Mouse (Mus musculus) hindbrain, embryonic 15.5 days (tissue): Measurements from ENCODE around the gene Ooep. TPM values are rescaled to one million over a fixed set of nuclear protein-coding genes. Genes with fewer than 3 reads are reported as not detected.
"Not testable (repeated sequence)": the region's sequence is repeated elsewhere in the genome, so short reads cannot be mapped to it uniquely, and the experiment has no call there.

ENCODE experiments used
- ATAC-seq: fragments of 200-750 bp; cut with Nextera tagmentation; 2 replicates; pipeline ENCODE4 v1.8.0; 2017; ENCODE audit warnings: low read depth, moderate number of reproducible peaks, moderate TSS enrichment; ENCODE audit not compliant: low FRiP score
- H3K27ac ChIP-seq: fragments of 300-500 bp; sonication (generic); replicated peaks from 2 replicates; pipeline ENCODE4 v1.5.1; 2015; ENCODE audit warnings: mild to moderate bottlenecking, inconsistent platforms
- H3K27me3 ChIP-seq: fragments of 300-500 bp; sonication (generic); 2 replicates; pipeline ENCODE4 v1.6.1; 2015; ENCODE audit warnings: control low read depth, inconsistent platforms
- H3K36me3 ChIP-seq: fragments of 300-500 bp; sonication (generic); 2 replicates; pipeline ENCODE4 v1.6.1; 2015; ENCODE audit warnings: control low read depth, inconsistent platforms
- H3K4me1 ChIP-seq: fragments of 300-500 bp; sonication (generic); replicated peaks from 2 replicates; pipeline ENCODE4 v1.6.1; 2015; ENCODE audit warnings: control low read depth, inconsistent platforms
- H3K4me2 ChIP-seq: fragments of 300-500 bp; sonication (generic); 2 replicates; pipeline ENCODE4 v1.6.1; 2015; ENCODE audit warnings: moderate library complexity, mild to moderate bottlenecking, inconsistent platforms
- H3K4me3 ChIP-seq: fragments of 300-500 bp; sonication (generic); 2 replicates; pipeline ENCODE4 v1.5.1; 2015; ENCODE audit warnings: mild to moderate bottlenecking, inconsistent platforms
- H3K9ac ChIP-seq: fragments of 300-500 bp; sonication (generic); 2 replicates; pipeline ENCODE4 v1.6.1; 2015; ENCODE audit warnings: inconsistent platforms
- H3K9me3 ChIP-seq: fragments of 300-500 bp; sonication (generic); 2 replicates; pipeline ENCODE4 v1.6.1; 2016; ENCODE audit warnings: control low read depth, inconsistent platforms
- WGBS: fragments of 180-500 bp; shearing (Covaris S2); methylation state at CpG from one replicate; pipeline ENCODE4 v1.1.7; 2015; 5-methylcytosine and 5-hydroxymethylcytosine counted together
- polyA plus RNA-seq: library from polyadenylated mRNA; unstranded; fragments of >200 nt; fragmentation: Nextera tagmentation; extraction: Ambion mirVana; gene quantifications from 2 replicates; pipeline ENCODE4 v1.2.1, GENCODE M21; 2015

Ooep gene
- polyA plus RNA-seq, 1 experiment from 2014 or later, result 5.6 TPM

DNA sequence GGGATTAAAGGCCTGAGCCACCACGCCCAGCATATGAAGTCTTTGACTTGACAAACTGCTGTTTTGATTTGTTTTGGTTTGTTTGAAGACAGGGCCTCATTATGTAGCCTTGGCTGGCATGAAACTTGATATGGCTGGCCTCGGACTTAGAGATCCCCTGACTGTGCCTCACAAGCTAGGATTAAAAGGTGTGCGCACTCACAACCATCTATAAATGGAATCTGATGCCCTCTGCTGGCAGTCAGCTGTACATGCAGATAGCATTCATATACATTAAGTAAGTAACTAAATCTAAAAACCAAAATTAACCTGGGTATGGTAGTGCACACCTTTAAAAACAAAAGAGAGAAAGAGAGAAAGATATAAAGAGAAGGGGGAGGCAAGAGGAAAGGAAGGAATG, 7.4 kb upstream of the Ooep start:
- 63% methylated on average over 3 of the region's 3 CpGs for WGBS
- H3K9ac ChIP-seq, result no peak overlapping the region
- H3K4me3 ChIP-seq, result no peak overlapping the region
- no peaks in the 10 kb centered on the region for H3K9me3 ChIP-seq
- no peak overlapping the region for H3K4me2 ChIP-seq
- H3K4me1 ChIP-seq, result no peaks in the 10 kb centered on the region
- no peaks in the 10 kb centered on the region for H3K36me3 ChIP-seq
- no peak overlapping the region for H3K27ac ChIP-seq
- no peak for ATAC-seq
- no peaks in the 10 kb centered on the region for H3K27me3 ChIP-seq

GRCm38 (mm10) chr9:78377546-78377945, 979 bp downstream of the Ooep start:
- no peak for ATAC-seq
- Histone ChIP-seq H3K36me3 (no peaks in the 10 kb centered on the region), H3K4me2 (peak overlapping the region; percentile 73), H3K4me3 (peak overlapping the region; percentile 39), H3K27ac (no peak overlapping the region; the same call in 1 of the 2 replicates), H3K27me3 (no peaks in the 10 kb centered on the region), H3K9me3 (no peaks in the 10 kb centered on the region), H3K4me1 (peaks cover 12% of the 10 kb centered on the region), H3K9ac (0 out of 2 replicates have a peak overlapping the region, but pooled peaks have one; percentile 46)
- 35% methylated on average over 8 of the region's 8 CpGs for WGBS

DNA sequence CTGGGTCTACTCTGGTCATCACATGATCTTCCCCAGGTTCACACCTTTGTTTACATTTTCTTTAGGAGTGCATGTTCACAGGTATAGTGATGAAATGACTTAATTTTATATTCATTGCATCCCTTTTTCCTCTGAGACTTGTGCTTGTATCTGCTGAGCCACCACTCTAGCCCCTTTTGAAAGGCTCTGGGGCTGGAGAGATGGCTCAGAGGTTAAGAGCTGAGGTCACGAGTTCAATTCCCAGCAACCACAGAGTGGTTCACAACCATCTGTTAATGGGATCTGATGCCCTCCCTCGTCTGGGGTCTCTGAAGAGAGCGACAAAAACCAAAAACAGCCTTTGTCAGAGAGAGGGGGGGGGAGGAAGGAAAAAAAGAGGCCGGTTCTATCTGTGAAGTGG, 3.0 kb downstream of the Ooep start:
- Histone ChIP-seq H3K4me1 (peaks cover 12% of the 10 kb centered on the region), H3K27ac (no peak overlapping the region), H3K4me3 (no peak overlapping the region), H3K4me2 (no peak overlapping the region), H3K9me3 (no peaks in the 10 kb centered on the region), H3K27me3 (no peaks in the 10 kb centered on the region), H3K36me3 (no peaks in the 10 kb centered on the region), H3K9ac (no peak overlapping the region)
- ATAC-seq, result no peak
- 83% methylated on average over 4 of the region's 4 CpGs for WGBS

- no peak overlapping the region for H3K4me3 ChIP-seq
- H3K27me3 ChIP-seq, result no peaks in the 10 kb centered on the region
- 86% methylated on average over 1 of the region's 1 CpGs for WGBS
- no peak overlapping the region for H3K9ac ChIP-seq
- ATAC-seq, result no peak
- H3K27ac ChIP-seq, result no peak overlapping the region
- H3K36me3 ChIP-seq, result no peaks in the 10 kb centered on the region
- peaks cover 12% of the 10 kb centered on the region for H3K4me1 ChIP-seq
- H3K9me3 ChIP-seq, result no peaks in the 10 kb centered on the region
- H3K4me2 ChIP-seq, result no peak overlapping the region
Measured at GRCm38 (mm10) chr9:78374885-78375389, 3.6 kb downstream of the Ooep start.

DNA sequence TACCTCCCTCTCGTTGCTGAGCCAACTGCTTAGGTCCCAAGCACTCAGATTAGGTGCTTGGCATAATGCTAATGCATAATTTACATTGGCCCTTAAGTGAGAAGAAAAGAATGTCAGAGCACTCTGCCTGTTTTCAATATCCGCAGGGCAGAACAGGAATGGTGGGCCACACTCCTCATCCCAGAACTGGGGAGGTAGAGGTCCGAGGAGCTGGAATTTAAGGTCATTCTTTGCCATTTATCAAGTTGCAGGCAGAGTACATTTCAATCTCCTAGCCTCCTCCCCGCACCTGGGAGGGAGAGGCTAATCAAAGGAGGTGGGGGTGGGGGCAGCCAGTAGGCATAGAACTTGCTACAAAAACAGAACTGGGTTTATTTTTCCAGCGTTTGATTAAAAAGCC, 4.1 kb downstream of the Ooep start:
- Histone ChIP-seq H3K4me1 (peaks cover 12% of the 10 kb centered on the region), H3K4me2 (no peak overlapping the region), H3K27me3 (no peaks in the 10 kb centered on the region), H3K9ac (no peak overlapping the region), H3K27ac (no peak overlapping the region), H3K4me3 (no peak overlapping the region), H3K36me3 (no peaks in the 10 kb centered on the region), H3K9me3 (no peaks in the 10 kb centered on the region)
- ATAC-seq, result no peak
- WGBS, result 65% methylated on average over 5 of the region's 5 CpGs

GRCm38 (mm10) chr9:78372827-78373504, 5.6 kb downstream of the Ooep start:
- WGBS, result 85% methylated on average over 10 of the region's 10 CpGs
- Histone ChIP-seq H3K9ac (no peak overlapping the region), H3K36me3 (no peaks in the 10 kb centered on the region), H3K4me1 (peaks cover 6% of the 10 kb centered on the region), H3K4me2 (no peak overlapping the region), H3K9me3 (no peaks in the 10 kb centered on the region), H3K27ac (no peak overlapping the region), H3K27me3 (no peaks in the 10 kb centered on the region), H3K4me3 (no peak overlapping the region)
- no peak for ATAC-seq

GRCm38 (mm10) chr9:78371441-78371840, 7.1 kb downstream of the Ooep start:
- WGBS, result 97% methylated on average over 3 of the region's 3 CpGs
- Histone ChIP-seq H3K36me3 (no peaks in the 10 kb centered on the region), H3K9me3 (no peaks in the 10 kb centered on the region), H3K4me1 (no peaks in the 10 kb centered on the region), H3K27me3 (no peaks in the 10 kb centered on the region), H3K4me2 (no peak overlapping the region), H3K27ac (no peak overlapping the region), H3K9ac (no peak overlapping the region), H3K4me3 (no peak overlapping the region)
- ATAC-seq, result no peak

DNA sequence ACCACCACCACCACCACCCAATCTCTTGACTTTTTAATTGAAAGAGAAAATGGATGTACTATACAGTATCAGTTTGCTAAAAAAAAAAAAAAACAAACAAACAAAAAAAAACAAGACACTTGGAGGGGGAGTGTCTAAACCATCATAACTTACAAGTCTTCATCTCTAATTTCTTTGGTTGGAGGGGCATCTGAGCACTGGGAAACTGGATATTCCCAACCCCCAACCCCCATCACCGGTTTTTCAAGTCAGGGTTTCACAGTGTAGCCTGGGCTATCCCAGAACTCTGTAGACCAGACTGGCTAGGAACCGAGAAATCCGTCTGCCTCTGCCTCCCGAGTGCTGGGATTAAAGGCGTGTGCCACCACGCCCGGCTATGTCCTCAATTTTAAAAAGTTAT, 8.7 kb downstream of the Ooep start:
- 88% methylated on average over 7 of the region's 7 CpGs for WGBS
- H3K4me1 ChIP-seq, result no peaks in the 10 kb centered on the region

GRCm38 (mm10) chr9:78369349-78369748, 9.2 kb downstream of the Ooep start:
- WGBS, result 93% methylated on average over 2 of the region's 2 CpGs
- H3K4me3 ChIP-seq, result no peak overlapping the region
- H3K36me3 ChIP-seq, result no peaks in the 10 kb centered on the region
- no peak overlapping the region for H3K4me2 ChIP-seq
- no peaks in the 10 kb centered on the region for H3K27me3 ChIP-seq
- H3K9me3 ChIP-seq, result no peaks in the 10 kb centered on the region
- no peak overlapping the region for H3K9ac ChIP-seq
- H3K4me1 ChIP-seq, result no peaks in the 10 kb centered on the region
- ATAC-seq, result no peak
- no peak overlapping the region for H3K27ac ChIP-seq

More for the DNA sequence above, 8.7 kb downstream of the Ooep start:
- Histone ChIP-seq H3K9me3 (no peaks in the 10 kb centered on the region), H3K4me3 (no peak overlapping the region), H3K4me2 (no peak overlapping the region), H3K9ac (no peak overlapping the region), H3K27ac (no peak overlapping the region), H3K27me3 (no peaks in the 10 kb centered on the region), H3K36me3 (no peaks in the 10 kb centered on the region)
- ATAC-seq, result no peak

DNA sequence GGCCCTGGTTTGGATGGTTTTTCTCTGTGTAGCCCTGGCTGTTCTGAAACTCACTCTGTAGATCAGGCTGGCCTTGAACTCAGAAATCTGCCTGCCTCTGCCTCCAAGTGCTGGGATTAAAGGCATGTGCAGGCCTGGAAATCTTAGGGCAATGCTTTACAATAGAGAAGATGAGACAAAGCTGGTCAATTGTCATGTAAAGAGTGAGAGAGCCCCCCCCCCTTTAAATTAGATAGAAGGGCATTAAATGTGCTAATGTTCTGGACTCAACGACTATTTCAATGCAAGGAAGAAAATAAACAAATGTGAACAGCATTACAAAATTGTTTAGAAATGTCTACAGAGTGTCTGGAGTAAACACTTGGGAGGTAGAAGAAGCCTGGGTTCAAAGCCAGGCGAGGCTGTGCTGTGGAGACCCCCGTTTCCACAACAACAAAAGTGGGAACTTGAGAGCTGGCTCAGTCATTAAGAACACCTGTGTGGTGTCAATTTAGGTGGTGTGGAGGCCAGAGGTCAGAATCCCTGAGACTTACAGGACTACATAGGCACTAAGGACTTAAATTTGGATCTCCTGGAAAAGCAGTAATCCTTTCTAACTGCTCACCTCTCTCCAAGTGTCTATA, 9.7 kb downstream of the Ooep start:
- WGBS, result 85% methylated on average over 3 of the region's 3 CpGs
- no peaks in the 10 kb centered on the region for H3K36me3 ChIP-seq
- H3K27me3 ChIP-seq, result no peaks in the 10 kb centered on the region
- H3K4me3 ChIP-seq, result no peak overlapping the region
- H3K4me1 ChIP-seq, result no peaks in the 10 kb centered on the region
- H3K9me3 ChIP-seq, result no peaks in the 10 kb centered on the region
- H3K9ac ChIP-seq, result no peak overlapping the region
- ATAC-seq, result no peak
- no peak overlapping the region for H3K27ac ChIP-seq
- H3K4me2 ChIP-seq, result no peak overlapping the region

DNA sequence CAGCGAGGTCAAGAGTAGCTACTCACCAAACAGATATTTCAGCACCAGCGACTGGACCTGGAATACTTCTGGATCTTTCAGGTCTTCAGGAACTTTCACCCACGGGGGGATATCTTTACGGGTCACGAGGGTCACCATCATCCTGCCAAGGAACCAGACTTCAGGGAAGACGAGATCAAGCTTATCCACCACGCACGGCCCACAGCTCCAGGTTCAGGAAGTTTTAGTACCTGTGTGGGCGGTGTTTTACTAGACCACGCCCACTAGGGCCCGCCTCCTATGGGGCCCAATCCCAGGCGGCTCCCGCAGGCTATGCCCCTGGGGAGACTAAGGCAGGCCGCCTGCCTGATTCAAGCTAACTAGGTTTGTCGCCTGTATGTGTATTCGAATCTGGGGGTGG, 10.6 kb downstream of the Ooep start, which contains the start of gene Dppa5a:
Dppa5a (minus strand) TSS at position 219 of the 400 bp plus-strand sequence.
- H3K27me3 ChIP-seq, H3K9me3 ChIP-seq, H3K27ac ChIP-seq, H3K36me3 ChIP-seq, H3K9ac ChIP-seq, H3K4me2 ChIP-seq, H3K4me3 ChIP-seq, ATAC-seq, H3K4me1 ChIP-seq: not testable (repeated sequence)
- WGBS, result 93% methylated on average over 16 of the region's 16 CpGs

GRCm38 (mm10) chr9:78365850-78366544, 12.5 kb downstream of the Ooep start:
- H3K4me3 ChIP-seq, result no peak overlapping the region
- no peak for ATAC-seq
- no peaks in the 10 kb centered on the region for H3K4me1 ChIP-seq
- 79% methylated on average over 13 of the region's 13 CpGs for WGBS
- H3K27me3 ChIP-seq, result no peaks in the 10 kb centered on the region
- H3K9me3 ChIP-seq, result no peaks in the 10 kb centered on the region
- no peak overlapping the region for H3K4me2 ChIP-seq
- H3K27ac ChIP-seq, result no peak overlapping the region
- H3K36me3 ChIP-seq, result no peaks in the 10 kb centered on the region
- H3K9ac ChIP-seq, result no peak overlapping the region
